Mouse (Mus musculus) olfactory bulb, adult 2 months (tissue): ENCODE results near the gene Sprr2h.

Experiments used
- CTCF ChIP-seq: fragments of 200-500 bp; IDR thresholded peaks from 2 replicates; pipeline ENCODE4 v1.5.1; 2012; ENCODE audit warnings: low read depth, mild to moderate bottlenecking, low read length, moderate library complexity; ENCODE audit not compliant: insufficient read depth
- POLR2A ChIP-seq: fragments of 200-500 bp; IDR thresholded peaks from 2 replicates; pipeline ENCODE4 v1.6.1; 2012; ENCODE audit warnings: mild to moderate bottlenecking, low read depth, low read length, moderate library complexity; ENCODE audit not compliant: insufficient read depth

DNA sequence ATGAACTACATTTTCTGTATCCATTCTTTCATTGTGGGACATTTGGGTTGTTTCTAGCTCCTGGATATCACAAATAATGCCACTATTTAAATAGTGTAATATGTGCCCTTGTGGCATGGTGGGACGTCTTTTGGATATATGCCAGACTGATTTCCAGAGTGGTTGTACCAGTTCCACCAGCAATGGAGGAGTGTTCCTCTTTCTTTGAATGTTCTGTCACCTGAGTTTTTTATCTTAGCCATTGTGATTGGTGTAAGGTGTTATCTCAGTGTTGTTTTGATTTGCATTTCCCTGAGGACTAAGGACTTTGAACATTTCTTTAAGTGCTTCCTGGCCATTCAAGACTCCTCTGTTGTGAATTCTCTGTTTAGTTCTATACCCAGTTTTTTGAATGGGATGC lies 49.2 kb upstream of the Sprr2h start:
- TF ChIP-seq CTCF (no peak), POLR2A (no peak)
